Mouse (Mus musculus): Measurements from ENCODE around the gene Cacng3. TPM values are rescaled to one million over a fixed set of nuclear protein-coding genes. Genes with fewer than 3 reads are reported as not detected.
A peak's percentile ranks its signal among the peaks of the same experiment; 100 is the strongest.

Gene Cacng3
- polyA plus RNA-seq, 1 experiment from 2014 or later, result not detected

GRCm38 (mm10) chr7:122803839-122804496 lies 133.7 kb downstream of the Cacng3 start:
- Histone ChIP-seq H3K27me3 (ENCODE audit: insufficient read depth, low read length) (no peaks in the 10 kb centered on the region), H3K9me3 (replicated peaks; ENCODE audit: low read length) (no peaks in the 10 kb centered on the region), H3K4me2 (ENCODE audit: low read length) (no peak overlapping the region), H3K4me1 (replicated peaks; ENCODE audit: insufficient read depth, low read length) (no peaks in the 10 kb centered on the region), H3K9ac (ENCODE audit: low read depth, low read length) (no peak overlapping the region), H3K4me3 (replicated peaks; ENCODE audit: low read depth, low read length) (no peak overlapping the region), H3K27ac (peak overlapping the region; percentile 37; the same call in 1 of the 2 replicates), H3K36me3 (ENCODE audit: insufficient read depth, low read length) (no peaks in the 10 kb centered on the region)
- TF ChIP-seq CTCF (IDR thresholded peaks at IDR 0.05; ENCODE audit: low read depth), result no peak
- 25% methylated on average over 9 of the region's 9 CpGs for WGBS
- peak; percentile 86 for DNase-seq (ENCODE audit: low spot score)
- peak; percentile 83 for ATAC-seq (replicated peaks; ENCODE audit: low FRiP score, low read depth)

GRCm38 (mm10) chr7:122806531-122806930 lies 136.2 kb downstream of the Cacng3 start:
- no peak for DNase-seq (ENCODE audit: low spot score)
- Histone ChIP-seq H3K9me3 (replicated peaks; ENCODE audit: low read length) (no peaks in the 10 kb centered on the region), H3K9ac (ENCODE audit: low read depth, low read length) (no peak overlapping the region), H3K27ac (no peak overlapping the region), H3K4me1 (replicated peaks; ENCODE audit: insufficient read depth, low read length) (no peaks in the 10 kb centered on the region), H3K36me3 (ENCODE audit: insufficient read depth, low read length) (no peaks in the 10 kb centered on the region), H3K4me2 (ENCODE audit: low read length) (no peak overlapping the region), H3K27me3 (ENCODE audit: insufficient read depth, low read length) (no peaks in the 10 kb centered on the region), H3K4me3 (replicated peaks; ENCODE audit: low read depth, low read length) (no peak overlapping the region)
- WGBS, result 59% methylated on average over 5 of the region's 5 CpGs
- no peak for TF ChIP-seq CTCF (IDR thresholded peaks at IDR 0.05; ENCODE audit: low read depth)
- no peak for ATAC-seq (replicated peaks; ENCODE audit: low FRiP score, low read depth)

DNA sequence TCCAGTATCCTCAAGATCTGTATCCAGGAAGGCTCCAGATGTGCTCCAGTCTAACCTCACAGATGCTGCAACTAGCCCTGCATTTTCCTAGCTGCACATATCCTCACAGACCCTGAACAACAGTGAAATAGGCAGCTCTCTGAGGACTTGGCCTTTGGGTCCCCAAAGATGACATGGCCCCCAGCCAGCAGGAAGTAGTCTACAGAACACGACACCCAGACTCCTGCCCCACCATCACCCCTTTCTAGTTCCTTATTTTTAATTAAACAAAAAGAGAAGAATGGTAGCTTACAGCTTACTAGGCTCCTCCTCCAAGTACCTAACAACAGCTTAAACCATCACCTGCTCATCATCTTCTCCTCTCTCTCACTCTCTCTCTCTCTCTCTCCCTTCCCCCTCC lies 143.4 kb downstream of the Cacng3 start:
- no peaks in the 10 kb centered on the region for H3K4me1 ChIP-seq (replicated peaks; ENCODE audit: insufficient read depth, low read length)
- no peaks in the 10 kb centered on the region for H3K9me3 ChIP-seq (replicated peaks; ENCODE audit: low read length)
- H3K27me3 ChIP-seq (ENCODE audit: insufficient read depth, low read length), result no peaks in the 10 kb centered on the region
- H3K4me2 ChIP-seq (ENCODE audit: low read length), result no peak overlapping the region
- ATAC-seq (replicated peaks; ENCODE audit: low FRiP score, low read depth) (no peak), DNase-seq (ENCODE audit: low spot score) (no peak)
- no peak overlapping the region for H3K4me3 ChIP-seq (replicated peaks; ENCODE audit: low read depth, low read length)
- no peak overlapping the region for H3K9ac ChIP-seq (ENCODE audit: low read depth, low read length)
- no peak overlapping the region for H3K27ac ChIP-seq
- TF ChIP-seq CTCF (IDR thresholded peaks at IDR 0.05; ENCODE audit: low read depth), result no peak
- H3K36me3 ChIP-seq (ENCODE audit: insufficient read depth, low read length), result no peaks in the 10 kb centered on the region
- WGBS, result 44% methylated on average over 1 of the region's 1 CpGs

GRCm38 (mm10) chr7:122817565-122817964 lies 147.3 kb downstream of the Cacng3 start:
- WGBS, result 73% methylated on average over 7 of the region's 7 CpGs
- ATAC-seq (replicated peaks; ENCODE audit: low FRiP score, low read depth) (no peak), DNase-seq (ENCODE audit: low spot score) (no peak)
- no peaks in the 10 kb centered on the region for H3K9me3 ChIP-seq (replicated peaks; ENCODE audit: low read length)
- H3K36me3 ChIP-seq (ENCODE audit: insufficient read depth, low read length), result no peaks in the 10 kb centered on the region
- H3K27ac ChIP-seq, result no peak overlapping the region
- H3K4me3 ChIP-seq (replicated peaks; ENCODE audit: low read depth, low read length), result no peak overlapping the region
- H3K27me3 ChIP-seq (ENCODE audit: insufficient read depth, low read length), result no peaks in the 10 kb centered on the region
- H3K9ac ChIP-seq (ENCODE audit: low read depth, low read length), result no peak overlapping the region
- TF ChIP-seq CTCF (IDR thresholded peaks at IDR 0.05; ENCODE audit: low read depth), result no peak
- H3K4me2 ChIP-seq (ENCODE audit: low read length), result no peak overlapping the region
- H3K4me1 ChIP-seq (replicated peaks; ENCODE audit: insufficient read depth, low read length), result no peaks in the 10 kb centered on the region
